Mouse (Mus musculus): ENCODE measurements around the gene Pgm3.
"Not testable (repeated sequence)": the region's sequence is repeated elsewhere in the genome, so short reads cannot be mapped to it uniquely, and the experiment has no call there.

Pgm3 gene

DNA sequence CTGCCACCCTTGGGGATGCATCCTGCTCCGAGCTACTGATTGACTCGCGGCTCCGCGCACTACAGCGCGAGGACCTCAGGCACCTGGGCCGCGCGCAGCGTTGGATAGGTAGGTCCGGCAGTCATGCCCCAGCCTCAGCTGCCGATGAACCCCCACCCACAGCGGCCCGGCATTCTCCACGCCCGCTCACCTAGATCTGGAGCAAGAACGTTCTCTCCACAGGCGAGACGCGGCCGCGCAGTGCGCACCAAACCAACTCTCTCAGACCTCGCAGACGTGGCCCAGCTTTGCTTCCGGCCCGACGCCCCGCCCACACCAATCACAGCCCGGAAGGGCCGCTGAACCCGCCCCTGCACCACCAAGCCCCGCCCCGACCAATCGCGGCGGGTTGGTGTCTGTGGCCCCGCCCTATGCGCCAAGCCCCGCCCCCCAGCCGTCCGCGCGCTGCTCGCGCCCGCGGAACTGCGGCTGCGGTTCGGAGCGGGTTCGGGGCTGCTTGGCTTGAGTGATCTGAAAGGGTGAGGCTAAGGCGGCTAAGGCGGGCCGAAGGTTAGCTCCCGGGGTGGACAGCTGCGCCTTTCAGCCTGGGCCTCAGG lies at the start of gene Pgm3, which contains the start of gene Rwdd2a:
TSS of gene Pgm3 (minus strand) at position 303 of the 596 bp plus-strand sequence.
TSS of gene Rwdd2a (plus strand) at position 452 of the 596 bp plus-strand sequence.
- DNase-seq, result peak; percentile 93 to 95

- no peak for DNase-seq
These were observed 47.9 kb upstream of the Pgm3 start for GRCm38 (mm10) chr9:86619341-86620139.

GRCm38 (mm10) chr9:86617837-86618492 lies 46.3 kb upstream of the Pgm3 start:
- DNase-seq, result no peak

GRCm38 (mm10) chr9:86615765-86616164 lies 44.1 kb upstream of the Pgm3 start:
- no peak for DNase-seq

DNA sequence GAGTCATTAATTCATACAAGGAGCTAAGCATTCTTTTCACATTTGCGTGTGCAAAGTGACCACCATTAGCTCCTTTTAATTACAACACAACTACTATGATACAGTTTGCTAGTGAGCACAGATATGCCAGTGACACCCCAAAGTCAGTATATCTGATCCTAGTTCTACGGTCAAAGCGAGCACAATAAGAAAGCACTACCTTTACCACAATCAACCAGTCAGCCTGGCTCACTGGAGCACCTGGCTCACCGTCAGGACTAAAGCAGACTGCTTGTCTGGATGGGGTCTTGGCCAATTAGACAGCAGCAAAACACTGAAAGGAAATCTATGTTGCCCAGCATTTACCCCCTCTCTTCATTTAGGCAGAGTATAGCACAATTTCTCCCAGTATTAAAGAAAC lies 40.4 kb upstream of the Pgm3 start:
- DNase-seq, result no peak

DNA sequence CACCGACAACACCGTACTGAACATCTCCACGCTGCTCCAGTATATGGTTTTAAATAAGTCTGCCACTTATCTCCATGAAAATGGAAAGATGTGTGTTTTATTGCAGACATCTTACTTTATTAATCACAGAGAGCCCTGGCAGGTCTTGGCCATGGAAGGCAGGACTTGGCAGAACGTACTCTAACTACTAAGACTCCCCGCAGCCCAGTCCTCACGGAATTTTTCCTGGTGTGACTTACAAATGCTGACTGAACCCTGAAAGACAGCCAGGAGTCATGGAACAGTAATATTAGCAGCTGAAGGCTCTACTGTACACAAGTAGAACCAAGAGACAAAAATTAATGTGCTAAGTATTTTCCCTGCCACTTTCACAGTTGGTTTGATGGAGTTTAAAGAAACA lies 34.1 kb upstream of the Pgm3 start:
- no peak for DNase-seq

DNA sequence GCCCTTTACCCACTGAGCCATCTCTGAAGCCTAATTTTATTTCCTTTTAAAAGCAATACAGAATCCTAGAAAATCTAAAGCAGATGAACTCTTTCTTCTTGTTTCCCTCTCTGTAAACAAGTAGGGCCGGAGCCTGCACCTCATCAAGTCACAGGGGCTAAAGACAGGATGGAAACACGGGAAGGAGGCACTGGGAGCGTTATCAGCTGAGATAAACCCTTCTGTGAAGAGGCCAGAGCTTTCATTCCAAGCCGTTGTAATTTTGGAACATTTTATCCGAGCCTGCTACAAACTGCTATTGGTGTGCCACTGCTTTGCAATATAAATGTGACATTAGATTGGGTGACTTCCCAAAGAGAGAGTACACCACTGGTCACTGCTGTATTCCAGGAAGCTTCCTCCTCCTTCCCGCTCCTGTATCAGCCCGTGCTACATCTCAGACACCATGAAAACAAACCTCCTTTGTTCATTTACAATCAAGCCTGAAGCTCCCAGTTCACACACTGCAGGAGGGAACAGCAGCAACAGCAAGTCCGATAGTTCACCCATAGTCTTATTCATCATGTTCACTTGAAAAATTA lies 28.2 kb upstream of the Pgm3 start:
- no peak for DNase-seq

GRCm38 (mm10) chr9:86596983-86597382 lies 25.3 kb upstream of the Pgm3 start:
- DNase-seq, result not testable (repeated sequence)

DNA sequence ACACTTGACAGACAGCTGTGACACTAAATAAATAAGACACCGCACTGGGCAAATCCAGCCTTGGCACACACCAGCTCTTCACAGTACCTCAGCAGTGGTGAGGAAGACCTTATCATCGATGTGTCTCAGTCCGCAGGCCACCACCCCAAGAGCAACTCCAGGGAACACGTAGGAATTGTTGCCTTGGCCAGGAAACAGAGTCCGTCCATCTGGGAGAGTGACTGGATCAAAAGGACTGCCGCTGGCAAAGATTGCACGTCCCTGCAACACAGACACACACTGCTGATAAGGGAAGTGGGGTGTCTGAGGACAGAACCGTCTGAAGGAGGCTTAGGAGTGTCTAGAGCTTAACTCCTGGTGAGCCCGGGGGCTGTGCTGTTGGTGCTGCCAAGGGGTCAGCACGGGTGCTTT lies 22.7 kb upstream of the Pgm3 start:
- not testable (repeated sequence) for DNase-seq

GRCm38 (mm10) chr9:86592676-86593668 lies 21.3 kb upstream of the Pgm3 start:
- DNase-seq, result no peak

DNA sequence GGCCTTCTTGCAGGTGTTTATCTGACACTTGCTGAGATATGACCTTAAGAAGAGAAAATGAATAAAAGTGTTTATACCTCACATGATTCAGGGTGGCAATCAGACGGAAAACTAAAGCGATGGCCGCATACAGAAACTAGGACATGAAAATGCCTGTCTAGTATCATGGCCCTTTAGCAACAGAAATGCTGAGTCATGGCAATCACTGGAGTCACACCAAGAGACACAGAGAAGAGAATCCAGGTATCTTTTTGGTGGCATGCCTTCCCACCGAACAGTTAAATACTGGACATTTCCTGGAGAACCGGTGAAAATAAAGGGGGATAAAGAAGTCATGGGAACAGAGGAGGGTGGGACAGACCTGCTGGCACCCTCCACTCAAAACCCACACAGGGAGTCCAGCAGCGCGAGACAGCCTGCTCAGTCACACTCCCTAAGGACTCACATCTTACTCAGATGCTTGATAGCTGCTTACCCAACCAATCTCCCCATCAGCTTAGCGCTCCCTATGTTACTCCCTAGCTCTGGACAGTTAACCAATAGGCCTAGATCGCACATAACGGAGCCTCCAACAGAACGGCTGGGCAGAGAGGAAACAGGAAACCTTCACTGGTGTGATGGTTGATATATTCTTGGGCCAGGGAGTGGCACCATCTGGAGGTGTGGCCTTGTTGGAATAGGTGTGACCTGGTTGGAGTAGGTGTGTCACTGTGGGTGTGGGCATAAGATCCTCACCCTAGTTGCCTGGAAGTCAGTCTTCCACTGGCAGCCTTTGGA lies 15.6 kb upstream of the Pgm3 start:
- DNase-seq, result no peak

DNA sequence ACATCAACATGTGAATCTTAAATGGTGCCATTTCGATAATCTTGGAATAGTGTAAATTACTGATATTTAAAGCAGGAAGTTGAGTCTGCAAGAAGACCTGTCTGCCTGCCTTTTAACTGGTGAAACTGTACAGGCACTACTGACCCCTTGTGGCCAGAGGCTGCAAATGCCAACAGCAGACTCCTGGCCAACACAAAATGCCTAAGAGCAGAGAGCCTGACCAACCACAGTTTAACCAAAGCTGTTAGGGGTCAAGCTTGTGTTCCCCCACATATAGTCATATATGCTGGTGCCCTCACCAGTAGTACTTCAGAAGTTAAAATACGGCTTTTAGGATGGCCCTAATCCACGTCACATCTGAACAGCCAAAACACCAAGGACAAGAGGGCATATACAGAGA lies 12.1 kb upstream of the Pgm3 start:
- peak; percentile 50 to 76 for DNase-seq

DNA sequence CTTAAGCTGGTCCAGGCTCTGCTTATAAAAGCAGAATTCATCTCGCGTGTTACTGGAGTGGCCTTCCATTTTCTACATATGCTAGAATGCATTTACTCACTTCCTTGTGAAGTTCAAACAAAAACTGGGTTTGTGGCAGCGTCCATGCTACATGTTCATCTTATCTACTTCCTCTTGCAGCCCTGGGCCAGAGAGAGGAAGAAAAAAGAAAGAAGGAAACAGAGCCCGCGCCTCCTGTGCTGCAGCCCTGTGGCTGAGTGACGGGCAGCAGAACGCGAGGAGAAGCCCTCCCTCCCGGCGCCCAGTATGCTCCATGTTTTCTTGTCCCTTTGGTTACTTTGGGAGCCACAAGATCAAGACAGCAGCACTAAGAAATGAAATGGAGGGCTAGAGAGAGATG lies 8.0 kb upstream of the Pgm3 start:
- DNase-seq, result no peak

DNA sequence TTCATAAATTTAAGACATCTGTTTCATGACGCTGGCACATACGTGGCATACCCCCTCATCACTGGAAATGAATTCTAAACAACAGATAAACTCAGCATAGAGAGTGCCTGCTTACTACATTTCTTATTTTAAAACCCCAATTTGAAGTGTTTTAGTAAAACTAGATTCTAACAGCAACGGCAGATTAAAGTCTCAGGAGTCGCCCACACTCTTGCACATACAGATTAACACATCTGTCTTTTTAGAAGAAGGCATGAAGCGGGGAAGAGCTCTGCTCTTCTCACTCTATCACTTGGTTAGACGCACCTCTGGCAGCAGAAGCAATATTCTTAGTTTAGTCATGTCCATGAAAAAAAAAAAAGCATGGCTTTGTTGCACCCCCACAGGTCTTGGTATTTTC lies 3.5 kb upstream of the Pgm3 start:
- no peak for DNase-seq

DNA sequence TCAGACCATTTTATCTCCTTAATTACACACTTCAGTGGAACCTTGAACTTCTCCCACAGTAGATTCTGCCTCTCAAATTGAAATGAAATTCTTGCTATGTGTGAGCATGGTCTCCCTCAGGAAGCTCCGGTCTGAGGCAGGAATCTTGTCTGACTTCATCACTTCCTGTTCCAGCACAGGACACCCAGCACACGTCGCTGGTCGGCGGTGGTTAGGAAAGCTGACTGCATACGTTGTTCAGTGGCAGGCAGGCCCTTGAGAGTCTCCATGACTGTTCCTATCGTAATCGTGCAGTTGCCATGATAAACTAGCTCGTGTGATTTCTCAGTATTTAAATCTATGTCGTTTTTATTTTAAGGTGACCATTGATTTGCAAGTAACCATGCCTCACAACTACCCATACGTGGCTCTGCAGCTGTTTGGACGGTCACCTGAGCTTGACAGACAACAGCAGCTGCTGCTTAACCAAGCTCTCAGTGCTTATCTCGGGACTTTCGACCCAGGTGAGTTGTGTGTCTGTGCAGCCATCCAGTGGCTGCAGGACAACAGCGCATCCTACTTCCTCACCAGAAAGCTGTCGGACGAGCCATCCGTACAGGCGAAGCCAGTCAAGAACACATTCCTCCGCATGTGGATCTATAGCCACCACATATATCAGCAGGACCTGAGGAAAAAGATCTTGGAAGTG lies 2.1 kb upstream of the Pgm3 start:
- no peak for DNase-seq

GRCm38 (mm10) chr9:86572636-86573291 lies 1.1 kb upstream of the Pgm3 start:
- peak; percentile 76 to 88 for DNase-seq

GRCm38 (mm10) chr9:86572196-86572595 lies 554 bp upstream of the Pgm3 start:
- no peak for DNase-seq

- no peak for DNase-seq
These were observed 696 bp downstream of the Pgm3 start for GRCm38 (mm10) chr9:86570946-86571345.

GRCm38 (mm10) chr9:86570261-86570890 lies 1.3 kb downstream of the Pgm3 start:
- peak; percentile 50 to 52 for DNase-seq
